Mouse (Mus musculus): ENCODE data around the gene Slc18b1. TPM values are rescaled to one million over a fixed set of nuclear protein-coding genes. Genes with fewer than 3 reads are reported as not detected.
"Not testable (repeated sequence)": the region's sequence is repeated elsewhere in the genome, so short reads cannot be mapped to it uniquely, and the experiment has no call there.

The Slc18b1 gene
- total and polyA plus RNA-seq, 2 experiments: 3.0 to 11.4 TPM

- no peak overlapping the region for H3K27ac ChIP-seq (replicated peaks; ENCODE audit: insufficient read depth, low read depth, low read length)
- H3K4me3 ChIP-seq (ENCODE audit: insufficient read depth, low read depth, low read length): no peak overlapping the region
- H3K27me3 ChIP-seq (ENCODE audit: control insufficient read depth, insufficient read depth, low read length): no peaks in the 10 kb centered on the region
- no peak for DNase-seq (ENCODE audit: extremely low read depth, low read depth, low spot score)
- WGBS: 82% methylated on average over 11 of the region's 11 CpGs
- H3K36me3 ChIP-seq (ENCODE audit: control insufficient read depth, insufficient read depth, low read length): peaks cover 31% of the 10 kb centered on the region
- no peak for TF ChIP-seq CTCF (IDR thresholded peaks at IDR 0.05; ENCODE audit: low read depth, low read length)
- TF ChIP-seq POLR2A (IDR thresholded peaks at IDR 0.05; ENCODE audit: extremely low read depth, insufficient read depth, low read length): no peak
- H3K79me2 ChIP-seq (ENCODE audit: control insufficient read depth, insufficient read depth, low read length): peaks cover 4% of the 10 kb centered on the region; the same call in 1 of the 2 replicates
- H3K9ac ChIP-seq (ENCODE audit: low read depth, low read length): no peak overlapping the region
- peaks cover 9% of the 10 kb centered on the region; the same call in 1 of the 2 replicates for H3K4me1 ChIP-seq (ENCODE audit: control insufficient read depth, insufficient read depth, low read length)
Measured at GRCm38 (mm10) chr10:23781760-23782735, 14.7 kb upstream of the Slc18b1 start.

DNA sequence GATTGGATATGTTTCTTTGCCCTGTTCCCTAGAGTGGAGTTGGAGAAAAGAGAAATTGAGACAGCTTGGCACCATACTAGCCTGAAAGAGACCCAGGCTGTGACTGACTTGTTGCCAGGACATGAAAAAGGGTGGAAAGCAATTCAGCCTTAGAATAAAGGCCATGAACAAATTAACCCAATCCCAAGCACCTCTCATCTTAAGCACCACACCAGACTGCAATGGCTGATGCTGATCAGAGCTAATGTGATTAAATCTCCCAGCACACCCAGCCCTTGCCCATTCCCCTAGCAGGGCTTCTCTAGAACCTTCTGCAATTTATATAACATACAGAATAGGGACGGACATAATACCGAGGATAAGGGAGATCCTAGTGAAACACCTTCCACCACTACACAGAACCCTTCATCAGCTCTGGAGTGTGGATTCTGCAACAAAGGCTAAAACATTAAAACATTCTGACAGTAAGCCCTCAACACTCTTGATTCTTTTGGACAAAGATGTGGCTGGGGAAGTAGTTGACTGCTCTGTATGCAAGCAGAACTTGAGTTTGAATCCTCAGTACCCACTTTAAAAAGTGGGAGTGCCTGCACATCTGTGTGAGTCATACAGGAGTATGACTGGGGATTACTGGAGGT lies 13.8 kb upstream of the Slc18b1 start:
- Histone ChIP-seq H3K27ac (replicated peaks; ENCODE audit: insufficient read depth, low read depth, low read length) (no peak overlapping the region), H3K27me3 (ENCODE audit: control insufficient read depth, insufficient read depth, low read length) (no peaks in the 10 kb centered on the region), H3K4me1 (ENCODE audit: control insufficient read depth, insufficient read depth, low read length) (peaks cover 9% of the 10 kb centered on the region; the same call in 1 of the 2 replicates), H3K36me3 (ENCODE audit: control insufficient read depth, insufficient read depth, low read length) (peaks cover 31% of the 10 kb centered on the region), H3K9ac (ENCODE audit: low read depth, low read length) (no peak overlapping the region), H3K79me2 (ENCODE audit: control insufficient read depth, insufficient read depth, low read length) (peaks cover 4% of the 10 kb centered on the region; the same call in 1 of the 2 replicates), H3K4me3 (ENCODE audit: insufficient read depth, low read depth, low read length) (no peak overlapping the region)
- DNase-seq (ENCODE audit: extremely low read depth, low read depth, low spot score): no peak
- whole genome bisulfite sequencing: 58% methylated on average over 2 of the region's 2 CpGs
- no peak for TF ChIP-seq CTCF (IDR thresholded peaks at IDR 0.05; ENCODE audit: low read depth, low read length)
- TF ChIP-seq POLR2A (IDR thresholded peaks at IDR 0.05; ENCODE audit: extremely low read depth, insufficient read depth, low read length): no peak

DNA sequence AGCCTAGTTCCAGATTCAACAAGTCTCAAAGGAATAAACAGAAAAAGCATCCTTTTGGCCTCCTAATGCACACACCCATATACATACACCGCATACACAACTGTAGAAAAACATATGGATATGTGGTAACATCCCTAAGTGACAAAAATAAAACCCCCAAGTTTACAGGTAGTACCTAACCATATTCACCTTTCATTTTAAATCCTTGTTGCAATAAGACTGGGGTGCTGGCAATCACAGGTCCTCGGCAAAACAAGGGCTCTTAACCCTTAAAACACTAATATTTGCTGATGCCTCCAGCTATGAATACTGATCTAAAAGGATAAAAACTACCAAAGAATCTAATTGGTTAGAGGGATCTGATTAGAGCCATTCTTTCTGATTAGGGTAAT lies 13.3 kb upstream of the Slc18b1 start:
- 40% methylated on average over 2 of the region's 2 CpGs for WGBS
- TF ChIP-seq CTCF (IDR thresholded peaks at IDR 0.05; ENCODE audit: low read depth, low read length) (no peak), POLR2A (IDR thresholded peaks at IDR 0.05; ENCODE audit: extremely low read depth, insufficient read depth, low read length) (no peak)
- peaks cover 4% of the 10 kb centered on the region; the same call in 1 of the 2 replicates for H3K79me2 ChIP-seq (ENCODE audit: control insufficient read depth, insufficient read depth, low read length)
- H3K27me3 ChIP-seq (ENCODE audit: control insufficient read depth, insufficient read depth, low read length): no peaks in the 10 kb centered on the region
- H3K4me1 ChIP-seq (ENCODE audit: control insufficient read depth, insufficient read depth, low read length): peaks cover 9% of the 10 kb centered on the region; the same call in 1 of the 2 replicates
- H3K36me3 ChIP-seq (ENCODE audit: control insufficient read depth, insufficient read depth, low read length): peaks cover 31% of the 10 kb centered on the region
- no peak for DNase-seq (ENCODE audit: extremely low read depth, low read depth, low spot score)
- H3K9ac ChIP-seq (ENCODE audit: low read depth, low read length): no peak overlapping the region
- H3K27ac ChIP-seq (replicated peaks; ENCODE audit: insufficient read depth, low read depth, low read length): no peak overlapping the region
- no peak overlapping the region for H3K4me3 ChIP-seq (ENCODE audit: insufficient read depth, low read depth, low read length)

DNA sequence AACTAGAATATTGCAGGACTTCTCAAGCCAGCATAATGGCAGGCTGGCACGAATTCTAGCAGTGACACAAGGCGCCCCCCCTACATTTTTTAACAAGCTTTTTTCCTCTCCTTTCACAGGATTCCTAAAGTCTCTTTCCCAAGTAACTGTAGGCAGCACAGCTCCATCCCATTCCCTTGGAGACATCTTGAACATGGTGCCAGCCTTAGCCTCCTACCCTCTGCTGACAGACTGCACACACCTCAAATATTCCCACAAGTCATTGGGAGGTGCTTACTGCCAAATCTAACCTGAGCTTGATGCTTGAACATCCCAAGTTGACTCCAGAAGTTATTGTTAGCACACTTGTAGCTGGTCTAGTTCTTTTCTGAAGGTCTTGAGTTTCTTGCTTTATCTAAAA lies 12.7 kb upstream of the Slc18b1 start:
- no peak overlapping the region for H3K9ac ChIP-seq (ENCODE audit: low read depth, low read length)
- no peaks in the 10 kb centered on the region for H3K27me3 ChIP-seq (ENCODE audit: control insufficient read depth, insufficient read depth, low read length)
- H3K79me2 ChIP-seq (ENCODE audit: control insufficient read depth, insufficient read depth, low read length): peaks cover 4% of the 10 kb centered on the region; the same call in 1 of the 2 replicates
- peaks cover 9% of the 10 kb centered on the region; the same call in 1 of the 2 replicates for H3K4me1 ChIP-seq (ENCODE audit: control insufficient read depth, insufficient read depth, low read length)
- 79% methylated on average over 2 of the region's 2 CpGs for WGBS
- no peak overlapping the region for H3K4me3 ChIP-seq (ENCODE audit: insufficient read depth, low read depth, low read length)
- H3K36me3 ChIP-seq (ENCODE audit: control insufficient read depth, insufficient read depth, low read length): peaks cover 29% of the 10 kb centered on the region
- H3K27ac ChIP-seq (replicated peaks; ENCODE audit: insufficient read depth, low read depth, low read length): no peak overlapping the region
- TF ChIP-seq POLR2A (IDR thresholded peaks at IDR 0.05; ENCODE audit: extremely low read depth, insufficient read depth, low read length) (no peak), CTCF (IDR thresholded peaks at IDR 0.05; ENCODE audit: low read depth, low read length) (no peak)
- no peak for DNase-seq (ENCODE audit: extremely low read depth, low read depth, low spot score)

DNA sequence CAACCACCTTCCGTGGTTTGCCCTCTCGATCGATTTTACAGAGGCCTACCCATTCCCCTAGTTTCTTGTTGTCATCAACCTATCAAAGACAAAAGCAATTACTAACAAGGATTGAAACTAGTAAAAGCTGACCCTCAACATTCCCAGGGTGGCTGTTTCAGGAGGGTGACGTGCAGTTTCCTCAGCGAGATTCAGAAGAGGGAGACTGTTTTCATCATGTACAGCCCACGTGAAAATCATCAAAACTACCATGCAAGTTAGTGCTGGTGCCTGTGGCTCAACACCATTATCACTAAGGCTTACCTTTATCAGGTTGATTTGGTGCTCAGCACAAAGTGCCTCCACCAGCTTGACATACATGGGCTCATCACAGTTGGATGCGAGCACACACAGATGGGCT lies 11.2 kb upstream of the Slc18b1 start:
- not testable (repeated sequence) for H3K27me3 ChIP-seq (ENCODE audit: control insufficient read depth, insufficient read depth, low read length); H3K4me1 ChIP-seq (ENCODE audit: control insufficient read depth, insufficient read depth, low read length); H3K79me2 ChIP-seq (ENCODE audit: control insufficient read depth, insufficient read depth, low read length); H3K9ac ChIP-seq (ENCODE audit: low read depth, low read length); H3K27ac ChIP-seq (replicated peaks; ENCODE audit: insufficient read depth, low read depth, low read length); DNase-seq (ENCODE audit: extremely low read depth, low read depth, low spot score); H3K4me3 ChIP-seq (ENCODE audit: insufficient read depth, low read depth, low read length)
- 36% methylated on average over 7 of the region's 7 CpGs for WGBS
- H3K36me3 ChIP-seq (ENCODE audit: control insufficient read depth, insufficient read depth, low read length): peaks cover 29% of the 10 kb centered on the region
